Mouse (Mus musculus): ENCODE data around the gene Ugt1a10. TPM values are rescaled to one million over a fixed set of nuclear protein-coding genes. Genes with fewer than 3 reads are reported as not detected.
"Not testable (repeated sequence)": the region's sequence is repeated elsewhere in the genome, so short reads cannot be mapped to it uniquely, and the experiment has no call there.

The Ugt1a10 gene
- polyA plus RNA-seq, 1 experiment: 0.16 TPM

DNA sequence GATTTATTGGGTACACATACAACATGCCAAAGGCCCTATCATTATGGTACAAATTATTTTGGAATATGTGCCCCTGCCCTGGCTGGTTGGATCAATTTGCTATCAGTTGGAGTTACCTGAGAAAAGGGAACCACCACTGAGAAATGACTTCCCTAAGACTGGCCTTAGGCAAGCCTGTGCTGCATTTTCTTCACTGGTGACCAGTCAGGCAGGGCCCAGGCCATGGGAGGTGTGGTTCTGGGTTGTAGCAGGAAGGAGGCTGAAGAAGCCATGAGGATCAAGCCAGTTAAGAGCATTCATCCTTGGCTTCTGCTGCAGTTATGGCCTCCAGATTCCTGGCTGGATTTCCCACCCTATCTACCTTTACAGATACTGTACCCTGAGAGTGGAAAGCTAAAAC is 37.2 kb downstream of the Ugt1a10 start:
- no peak overlapping the region for H3K4me3 ChIP-seq (ENCODE audit: control insufficient read depth, insufficient read depth, low read length)
- TF ChIP-seq POLR2A (IDR thresholded peaks at IDR 0.05; ENCODE audit: control insufficient read depth, extremely low read depth, insufficient read depth, low read length, poor library complexity): no peak
- no peak for TF ChIP-seq CTCF (IDR thresholded peaks at IDR 0.05; ENCODE audit: borderline replicate concordance, control insufficient read depth, extremely low read depth, insufficient read depth, low read length, poor library complexity)
- H3K27me3 ChIP-seq (ENCODE audit: control insufficient read depth, insufficient read depth, low read length): no peaks in the 10 kb centered on the region
- no peaks in the 10 kb centered on the region for H3K36me3 ChIP-seq (ENCODE audit: control insufficient read depth, insufficient read depth, low read length)
- no peak overlapping the region for H3K27ac ChIP-seq (ENCODE audit: control insufficient read depth, insufficient read depth, low read length)
- no peak for DNase-seq
- peaks cover 3% of the 10 kb centered on the region; the same call in 1 of the 2 replicates for H3K4me1 ChIP-seq (replicated peaks; ENCODE audit: control insufficient read depth, insufficient read depth, low read length)

DNA sequence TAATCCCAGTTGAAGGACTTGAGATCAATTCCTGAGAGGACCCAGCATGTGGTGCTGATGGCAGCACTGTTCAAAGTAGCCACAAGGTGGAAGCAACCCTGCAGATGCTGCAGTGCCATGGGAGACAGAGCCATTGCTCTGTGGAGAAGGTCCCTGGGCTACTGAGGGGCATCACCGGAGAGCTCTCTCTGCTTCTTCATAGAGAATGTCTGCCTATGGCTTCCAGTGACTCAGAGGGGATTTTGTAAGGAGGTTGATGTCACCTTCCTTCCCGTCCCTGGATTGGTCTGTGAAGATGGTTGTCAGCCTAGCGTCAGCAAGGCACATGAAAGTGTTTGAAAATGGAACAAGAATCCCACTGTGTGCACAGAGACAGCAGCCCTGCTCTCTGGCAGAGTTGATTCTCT is 39.1 kb downstream of the Ugt1a10 start:
- not testable (repeated sequence) for H3K36me3 ChIP-seq (ENCODE audit: control insufficient read depth, insufficient read depth, low read length); H3K4me1 ChIP-seq (replicated peaks; ENCODE audit: control insufficient read depth, insufficient read depth, low read length); H3K4me3 ChIP-seq (ENCODE audit: control insufficient read depth, insufficient read depth, low read length); DNase-seq; H3K27me3 ChIP-seq (ENCODE audit: control insufficient read depth, insufficient read depth, low read length); H3K27ac ChIP-seq (ENCODE audit: control insufficient read depth, insufficient read depth, low read length)
- 25% methylated on average over 3 of the region's 3 CpGs for WGBS

GRCm38 (mm10) chr1:88094941-88095492 is 39.8 kb downstream of the Ugt1a10 start, which contains the start of gene Ugt1a7c:
Gene Ugt1a7c, plus strand, starts transcription at chr1:88095062.
- no peaks in the 10 kb centered on the region for H3K27me3 ChIP-seq (ENCODE audit: control insufficient read depth, insufficient read depth, low read length)
- no peak for DNase-seq
- peaks cover 3% of the 10 kb centered on the region; the same call in 1 of the 2 replicates for H3K4me1 ChIP-seq (replicated peaks; ENCODE audit: control insufficient read depth, insufficient read depth, low read length)
- TF ChIP-seq POLR2A (IDR thresholded peaks at IDR 0.05; ENCODE audit: control insufficient read depth, extremely low read depth, insufficient read depth, low read length, poor library complexity): no peak
- no peak for TF ChIP-seq CTCF (IDR thresholded peaks at IDR 0.05; ENCODE audit: borderline replicate concordance, control insufficient read depth, extremely low read depth, insufficient read depth, low read length, poor library complexity)
- WGBS: 11% methylated on average over 10 of the region's 10 CpGs
- H3K36me3 ChIP-seq (ENCODE audit: control insufficient read depth, insufficient read depth, low read length): no peaks in the 10 kb centered on the region
- 0 out of 2 replicates have a peak within 1 kb of the TSS, but pooled peaks have one; percentile 17 for H3K4me3 ChIP-seq (ENCODE audit: control insufficient read depth, insufficient read depth, low read length)
- no peak within 1 kb of the TSS for H3K27ac ChIP-seq (ENCODE audit: control insufficient read depth, insufficient read depth, low read length)

DNA sequence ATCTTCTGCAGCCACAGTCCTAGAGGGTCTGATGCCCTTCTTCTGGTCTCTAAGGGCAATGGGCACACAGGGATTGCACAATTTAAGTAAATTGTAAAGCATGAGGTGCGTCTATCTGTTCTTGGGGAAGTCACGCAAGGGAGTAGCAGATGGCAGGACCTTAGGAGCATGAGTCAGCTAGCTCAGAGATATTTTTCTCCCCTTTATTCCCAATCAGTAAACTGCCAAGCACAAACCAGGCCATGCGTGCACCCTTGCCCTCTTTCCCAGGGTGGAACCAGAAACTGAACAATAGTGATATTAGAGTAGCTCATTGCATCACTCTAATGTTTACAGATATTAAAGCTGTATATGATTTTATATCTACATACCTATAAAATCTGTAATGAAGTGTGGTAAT is 43.4 kb downstream of the Ugt1a10 start:
- H3K27ac ChIP-seq (ENCODE audit: control insufficient read depth, insufficient read depth, low read length); DNase-seq; H3K4me1 ChIP-seq (replicated peaks; ENCODE audit: control insufficient read depth, insufficient read depth, low read length); H3K36me3 ChIP-seq (ENCODE audit: control insufficient read depth, insufficient read depth, low read length); H3K27me3 ChIP-seq (ENCODE audit: control insufficient read depth, insufficient read depth, low read length); H3K4me3 ChIP-seq (ENCODE audit: control insufficient read depth, insufficient read depth, low read length): not testable (repeated sequence)
- WGBS: 93% methylated on average over 3 of the region's 3 CpGs

GRCm38 (mm10) chr1:88099691-88100090 is 44.5 kb downstream of the Ugt1a10 start:
- H3K4me1 ChIP-seq (replicated peaks; ENCODE audit: control insufficient read depth, insufficient read depth, low read length); H3K27me3 ChIP-seq (ENCODE audit: control insufficient read depth, insufficient read depth, low read length); H3K4me3 ChIP-seq (ENCODE audit: control insufficient read depth, insufficient read depth, low read length); H3K36me3 ChIP-seq (ENCODE audit: control insufficient read depth, insufficient read depth, low read length); H3K27ac ChIP-seq (ENCODE audit: control insufficient read depth, insufficient read depth, low read length); DNase-seq: not testable (repeated sequence)
- 87% methylated on average over 2 of the region's 2 CpGs for WGBS

DNA sequence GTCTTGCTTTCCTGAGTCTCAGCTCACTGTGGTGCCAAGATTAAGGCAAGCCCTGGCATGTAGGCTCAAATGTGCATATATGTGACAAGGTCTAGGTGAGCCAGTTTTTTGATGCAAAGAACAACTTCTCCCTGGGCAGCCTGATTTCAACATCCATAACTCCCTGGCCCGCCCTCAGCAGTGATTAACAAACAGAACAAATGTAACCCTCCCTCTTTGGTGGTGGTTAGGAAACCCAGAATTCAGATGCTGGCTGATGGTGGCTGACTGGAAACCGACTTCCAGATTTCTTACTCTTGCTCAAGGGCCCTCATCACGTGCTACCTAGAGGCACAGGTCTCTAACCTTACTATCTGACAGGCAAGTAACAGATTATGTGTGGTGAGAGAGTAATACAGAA is 47.8 kb downstream of the Ugt1a10 start, which contains the start of gene Ugt1a6b:
Ugt1a6b (plus strand) TSS at position 234 of the 400 bp plus-strand sequence.
- H3K27me3 ChIP-seq (ENCODE audit: control insufficient read depth, insufficient read depth, low read length); H3K4me1 ChIP-seq (replicated peaks; ENCODE audit: control insufficient read depth, insufficient read depth, low read length); H3K36me3 ChIP-seq (ENCODE audit: control insufficient read depth, insufficient read depth, low read length); DNase-seq; H3K27ac ChIP-seq (ENCODE audit: control insufficient read depth, insufficient read depth, low read length); H3K4me3 ChIP-seq (ENCODE audit: control insufficient read depth, insufficient read depth, low read length): not testable (repeated sequence)
- WGBS: 43% methylated on average over 3 of the region's 3 CpGs

DNA sequence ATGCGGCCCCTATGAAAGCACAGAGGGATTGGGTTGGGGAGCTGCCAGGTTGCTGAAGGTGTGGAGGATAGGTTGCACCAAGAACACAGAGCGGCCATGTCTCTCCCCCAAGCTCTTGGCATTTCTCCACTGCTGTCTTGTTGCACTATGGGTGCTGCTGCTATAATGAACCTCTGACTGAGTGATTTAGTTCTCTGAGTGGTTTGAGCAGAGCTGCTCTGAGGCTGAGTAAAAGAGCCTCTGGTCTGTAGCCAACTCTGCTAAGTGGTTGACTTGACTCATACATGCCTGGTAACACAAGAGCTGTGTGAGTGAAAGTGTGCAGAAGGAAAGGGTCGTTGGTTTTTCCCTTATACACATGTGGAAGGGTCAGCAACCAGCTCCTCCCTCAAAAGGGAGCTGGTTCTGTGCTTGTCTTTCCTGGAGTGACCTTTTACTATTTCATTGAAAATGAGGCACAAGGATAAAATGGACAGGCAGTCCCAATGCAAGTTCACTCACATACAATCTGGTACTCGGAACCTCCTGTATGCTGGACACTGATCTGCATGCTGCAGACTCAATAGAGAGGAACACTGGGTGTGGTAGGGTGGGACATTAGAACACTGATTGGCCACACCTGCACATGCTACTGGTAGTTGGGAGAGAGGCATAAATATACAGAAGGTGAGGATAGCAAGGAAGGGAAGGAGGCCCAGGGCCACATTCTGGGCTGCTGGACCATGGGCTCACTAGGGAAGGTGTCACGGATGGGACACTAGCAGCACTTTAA is 48.7 kb downstream of the Ugt1a10 start:
- not testable (repeated sequence) for DNase-seq; H3K27ac ChIP-seq (ENCODE audit: control insufficient read depth, insufficient read depth, low read length); H3K36me3 ChIP-seq (ENCODE audit: control insufficient read depth, insufficient read depth, low read length); H3K4me3 ChIP-seq (ENCODE audit: control insufficient read depth, insufficient read depth, low read length); H3K27me3 ChIP-seq (ENCODE audit: control insufficient read depth, insufficient read depth, low read length); H3K4me1 ChIP-seq (replicated peaks; ENCODE audit: control insufficient read depth, insufficient read depth, low read length)
- 85% methylated on average over 5 of the region's 5 CpGs for whole genome bisulfite sequencing
